Mouse (Mus musculus) left cerebral cortex, adult 9 months (tissue): ENCODE data around the gene Fkbp14.

ENCODE experiments used
- DNase-seq, 2 experiments: peaks; one replicate each; pipeline ENCODE4 v3.0.0; 2022; ENCODE audit warnings: low spot score in 2 of 2

The Fkbp14 gene

DNA sequence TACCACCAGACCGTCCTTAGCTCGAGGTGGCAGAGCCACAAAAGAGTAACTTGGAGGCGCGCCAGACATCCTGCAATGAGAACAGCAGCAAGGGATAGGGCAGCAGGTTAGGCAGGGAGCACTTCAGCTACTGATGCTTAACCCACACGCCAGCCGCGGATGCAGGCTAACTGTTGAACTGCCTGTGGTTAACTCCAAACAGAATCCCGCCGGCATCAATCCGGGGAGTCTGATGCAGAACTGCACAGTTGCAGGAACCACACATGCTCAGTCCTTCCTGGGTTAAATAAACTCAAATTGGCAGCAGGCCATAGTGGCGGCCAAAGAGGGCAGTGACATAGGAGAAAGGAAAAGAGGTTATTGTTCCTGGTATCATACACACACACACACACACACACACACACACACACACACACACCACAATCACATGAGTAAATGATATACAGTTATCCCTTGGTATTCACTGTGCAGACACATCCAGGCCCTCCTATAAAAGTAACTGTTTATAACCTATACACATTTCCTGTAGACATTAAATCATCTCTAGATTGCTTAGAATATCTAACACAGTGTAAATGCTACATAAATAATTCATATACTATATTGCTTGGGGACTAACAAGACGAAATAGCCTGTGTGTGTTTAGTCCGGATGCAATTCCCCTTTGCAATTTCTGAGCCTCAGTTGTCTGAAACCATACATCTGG lies 48.6 kb downstream of the Fkbp14 start:
- DNase-seq: no peak

DNA sequence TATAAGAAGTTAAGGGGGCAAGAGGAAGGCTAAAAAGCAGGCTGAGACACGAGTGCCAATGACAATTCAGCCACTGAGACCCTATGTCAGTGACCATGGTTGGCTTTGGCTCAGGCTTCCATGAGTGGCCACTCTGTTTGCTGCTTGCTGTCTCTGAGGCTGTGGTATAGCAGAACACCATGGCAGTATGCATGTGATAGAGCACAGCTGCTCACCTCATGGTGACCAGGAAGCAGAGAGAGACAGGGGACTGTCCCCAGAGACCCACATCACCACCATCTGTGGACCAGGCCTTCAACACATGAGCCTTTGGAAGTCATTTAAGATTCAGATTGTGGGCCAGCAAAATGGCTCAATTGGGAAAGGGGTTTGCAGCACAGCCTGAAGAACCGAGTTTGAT lies 53.5 kb downstream of the Fkbp14 start:
- DNase-seq: no peak

DNA sequence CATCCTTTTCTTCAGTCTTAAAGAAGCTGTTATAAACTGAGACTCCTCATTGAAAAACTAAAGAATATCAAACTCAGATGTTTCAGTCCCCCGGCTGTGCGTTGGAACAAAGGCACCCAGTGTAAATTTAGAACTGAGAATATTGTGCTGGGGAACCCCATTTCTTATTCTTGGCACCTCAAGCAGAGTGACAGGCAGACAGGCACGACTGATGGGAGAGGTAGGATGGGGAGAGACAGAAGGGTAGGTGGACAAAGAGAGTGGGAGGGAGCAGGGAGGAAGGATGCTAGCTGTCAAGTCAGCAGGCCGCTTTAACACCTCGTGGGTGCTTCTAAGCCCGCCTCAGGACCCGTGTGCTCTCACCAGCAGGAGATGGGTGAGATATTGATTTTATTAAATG lies 54.3 kb downstream of the Fkbp14 start:
- DNase-seq: no peak

DNA sequence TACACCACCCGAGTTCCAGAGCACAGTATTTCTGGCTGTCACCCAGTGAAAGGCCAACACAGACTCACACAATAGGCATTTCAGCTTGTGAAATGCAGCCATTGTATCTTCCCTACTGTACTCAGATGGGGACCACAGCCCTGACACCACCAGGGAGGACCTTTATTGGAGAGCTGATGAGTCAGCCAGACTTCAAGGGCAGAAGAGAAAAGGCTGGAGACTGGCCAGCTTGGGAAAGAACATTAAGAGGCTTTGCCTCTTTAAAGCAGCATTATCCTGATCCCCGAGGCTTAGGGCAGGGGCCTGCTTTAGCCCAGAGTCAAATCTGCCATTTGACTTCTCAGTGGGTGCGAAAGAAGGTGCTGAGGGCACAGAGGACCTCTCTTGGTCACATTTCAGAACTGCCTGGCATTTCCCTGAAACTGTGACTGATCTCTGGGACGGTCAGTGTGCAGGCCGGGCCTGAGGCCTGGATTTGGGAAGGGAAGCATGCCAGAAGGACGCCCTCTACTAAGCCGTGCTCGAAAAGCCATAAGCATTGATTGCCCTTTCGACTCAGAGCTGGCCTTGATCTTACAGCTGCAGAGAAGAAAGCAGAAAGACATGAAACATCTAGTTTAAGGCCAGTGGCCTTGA lies 56.7 kb downstream of the Fkbp14 start:
- no peak for DNase-seq

DNA sequence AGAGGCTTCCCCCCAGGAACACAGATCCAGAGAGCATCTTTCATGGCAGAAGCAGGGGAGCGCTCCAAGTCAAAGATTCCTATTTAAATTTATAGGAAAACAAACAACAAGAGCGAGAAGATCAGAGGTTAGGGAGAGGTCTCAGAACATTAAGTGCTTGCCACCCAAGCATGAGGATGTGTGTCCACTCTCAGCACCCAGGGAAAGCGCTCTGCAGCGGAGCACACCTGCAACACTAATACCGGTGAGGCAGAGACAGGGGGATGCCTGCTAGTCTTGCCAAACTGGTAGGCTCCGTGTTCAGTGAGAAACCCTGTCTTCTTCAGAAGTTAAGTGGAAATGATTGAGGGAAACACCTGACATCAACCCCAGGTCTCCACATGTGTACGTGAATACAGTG lies 57.7 kb downstream of the Fkbp14 start:
- DNase-seq: no peak

DNA sequence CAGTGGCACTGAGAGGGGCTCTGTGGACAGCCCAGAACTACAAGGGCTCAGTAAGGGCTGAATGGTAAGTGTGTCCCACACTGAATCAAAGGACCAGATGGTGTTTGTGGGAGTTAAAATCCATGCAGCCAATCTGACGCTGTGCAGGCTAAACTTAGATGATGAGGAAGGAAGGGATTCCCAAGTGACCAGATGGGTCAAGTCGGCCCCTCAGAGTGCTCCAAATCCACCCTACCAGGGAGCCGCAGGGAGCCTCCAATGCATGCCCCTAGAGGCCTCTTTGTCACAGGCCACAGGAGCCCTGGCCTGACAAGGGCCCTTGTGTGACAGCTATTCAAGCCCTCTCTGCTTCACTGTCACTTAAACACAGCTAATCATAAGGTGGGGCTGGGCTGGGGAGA lies 58.3 kb downstream of the Fkbp14 start:
- DNase-seq: peak in 1 of 2 experiments; percentile 52

DNA sequence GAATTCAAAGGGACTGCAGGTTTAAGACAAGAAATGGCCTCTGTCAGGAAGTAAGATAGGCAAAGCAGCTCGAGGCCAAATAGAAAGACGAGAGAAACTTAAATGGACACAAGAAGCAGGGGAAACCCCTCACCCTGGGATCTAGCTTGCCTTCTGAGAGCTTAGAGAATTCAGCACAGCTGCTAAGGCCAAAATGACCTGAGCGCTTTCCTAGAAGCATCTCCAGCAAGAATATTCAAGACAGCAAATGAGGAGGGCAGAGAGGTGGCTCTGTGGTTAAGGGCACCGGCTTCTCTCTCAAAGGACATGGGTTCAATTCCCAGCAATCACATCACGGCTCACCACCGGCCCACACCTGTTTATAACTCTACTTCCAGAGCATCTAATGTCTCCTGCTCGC lies 60.1 kb downstream of the Fkbp14 start:
- DNase-seq: no peak

DNA sequence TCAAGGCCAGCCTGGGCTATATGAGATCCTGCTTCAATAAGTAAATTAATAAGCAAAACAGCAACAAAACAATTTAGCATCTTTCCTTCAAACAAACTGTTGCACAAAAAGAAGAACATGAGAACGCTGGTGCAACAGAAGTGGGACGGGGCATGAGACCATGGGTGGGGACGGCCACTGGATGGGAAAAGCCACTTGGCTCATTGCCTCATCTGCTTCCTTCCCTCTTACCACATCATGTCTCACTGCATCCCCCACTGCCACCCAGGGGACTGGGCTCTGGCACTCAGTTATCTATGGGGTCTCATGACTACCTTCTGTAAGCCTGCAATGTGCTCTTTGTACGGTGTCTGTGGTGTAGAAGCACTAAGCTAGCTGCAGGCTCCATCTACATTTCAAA lies 61.6 kb downstream of the Fkbp14 start:
- DNase-seq: no peak

DNA sequence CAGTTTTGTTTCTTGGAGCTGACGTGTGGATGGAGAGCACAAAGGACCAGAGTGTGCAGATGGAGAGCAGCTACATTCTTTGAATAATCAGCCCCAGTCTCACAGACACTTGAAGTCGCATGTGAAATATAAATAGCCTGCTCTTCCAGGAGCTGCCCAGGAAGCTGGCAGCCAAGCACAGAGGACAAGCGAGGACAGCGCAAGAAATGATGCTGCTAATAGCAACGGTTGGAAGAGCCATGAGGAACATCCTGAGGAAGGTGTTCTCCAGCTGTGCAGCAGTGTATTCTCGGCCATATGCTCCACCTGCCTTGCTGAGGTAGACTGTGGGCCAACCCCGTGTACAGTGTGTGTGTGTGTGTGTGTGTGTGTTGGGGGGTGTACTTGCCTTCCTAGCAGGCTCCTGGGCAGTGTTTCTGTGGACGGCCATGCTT lies 66.0 kb downstream of the Fkbp14 start:
- peak; percentile 54 to 62 for DNase-seq

DNA sequence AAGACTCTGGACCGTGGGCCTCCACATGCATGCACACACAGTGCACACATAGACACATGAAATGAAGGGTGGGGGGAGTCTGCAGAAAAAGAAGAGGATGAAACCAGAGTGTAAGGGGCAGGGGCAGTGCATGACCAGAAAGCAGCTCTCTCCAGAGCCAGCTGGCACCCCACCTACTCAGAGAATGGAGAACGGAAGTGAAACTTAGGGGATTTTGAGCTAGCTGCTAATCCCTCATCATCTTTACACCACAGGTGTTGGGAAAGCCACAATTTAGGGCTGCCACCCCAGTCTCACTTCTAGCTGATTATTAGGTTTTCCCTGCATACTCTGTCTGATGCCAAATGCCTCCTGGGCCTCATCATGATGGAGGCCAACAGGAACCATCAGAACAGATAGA lies 66.9 kb downstream of the Fkbp14 start:
- no peak for DNase-seq

DNA sequence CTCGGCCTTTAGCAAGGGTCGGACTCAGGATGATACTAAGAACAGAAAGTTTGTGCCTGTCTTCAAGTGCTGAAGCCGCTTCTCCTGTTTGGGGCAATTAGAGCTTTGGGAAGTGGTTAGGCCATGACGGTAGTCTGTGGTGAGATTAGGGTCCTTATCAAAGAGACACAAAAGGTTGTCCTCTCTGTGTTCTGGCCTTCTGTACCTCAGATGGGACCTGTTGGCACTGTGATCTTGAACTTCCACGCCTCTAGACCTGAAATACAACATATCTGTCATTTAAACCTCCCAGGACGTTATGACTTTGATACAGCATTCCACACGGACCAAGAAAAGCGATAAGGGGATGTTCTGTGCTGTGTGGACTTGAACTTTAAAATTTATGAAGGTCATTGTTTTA lies 68.4 kb downstream of the Fkbp14 start:
- no peak for DNase-seq
